Mouse (Mus musculus): Measurements from ENCODE around the gene Afdn. TPM values are rescaled to one million over a fixed set of nuclear protein-coding genes. Genes with fewer than 3 reads are reported as not detected.
A peak's percentile ranks its signal among the peaks of the same experiment; 100 is the strongest.
"Not testable (repeated sequence)": the region's sequence is repeated elsewhere in the genome, so short reads cannot be mapped to it uniquely, and the experiment has no call there.

The Afdn gene
- total RNA-seq, 4 experiments from 2014 or later, result 67.5 to 117 (median 80.3) TPM

- DNase-seq, result no peak
Observed at GRCm38 (mm10) chr17:13879731-13880130, 119.4 kb downstream of the Afdn start.

DNA sequence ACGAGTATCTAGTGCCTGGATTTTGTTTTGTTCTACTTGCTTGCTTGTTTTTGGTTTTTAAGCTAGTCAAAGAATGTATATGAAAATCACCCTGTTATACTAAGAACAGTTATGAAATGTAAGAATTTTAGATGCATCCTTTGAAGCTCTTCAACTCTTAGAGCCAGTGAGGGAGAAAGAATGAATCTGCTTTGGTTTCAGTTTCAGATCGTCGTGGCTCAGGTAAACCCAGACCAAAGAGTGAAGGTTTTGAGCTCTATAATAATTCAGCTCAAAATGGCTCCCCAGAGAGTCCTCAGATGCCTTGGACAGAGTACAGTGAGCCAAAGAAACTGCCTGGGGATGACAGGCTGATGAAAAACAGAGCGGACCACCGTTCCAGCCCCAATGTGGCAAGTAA, 123.2 kb downstream of the Afdn start:
- no peak for DNase-seq

DNA sequence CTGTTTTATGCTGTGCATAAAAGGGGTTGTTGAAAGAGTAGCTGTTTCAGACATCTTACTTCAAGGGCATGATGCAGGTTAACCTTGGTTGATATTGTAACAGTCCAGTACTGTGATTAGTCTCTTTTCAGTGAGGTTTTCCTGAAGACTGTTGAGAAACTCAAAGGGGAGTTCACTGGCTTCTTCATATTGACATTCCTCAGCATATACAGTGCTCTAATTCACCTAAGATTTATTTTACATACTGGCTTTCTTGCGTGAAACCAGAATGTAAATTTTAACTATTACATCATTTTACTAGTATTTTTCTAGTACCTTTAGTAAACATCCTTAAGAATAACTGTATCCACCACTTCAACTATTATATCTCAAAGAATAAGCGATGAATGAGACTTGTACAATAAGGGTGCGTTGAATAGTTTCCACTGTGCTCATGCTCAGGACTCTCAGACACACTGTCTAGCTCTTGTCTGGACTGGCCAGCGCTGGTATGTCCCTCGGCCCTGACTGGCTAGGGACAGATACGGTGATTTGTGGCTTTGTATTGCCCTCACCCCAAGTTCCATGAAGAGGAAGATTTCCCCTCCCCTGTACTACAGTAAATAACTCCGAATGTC, 129.6 kb downstream of the Afdn start:
- no peak for DNase-seq

DNA sequence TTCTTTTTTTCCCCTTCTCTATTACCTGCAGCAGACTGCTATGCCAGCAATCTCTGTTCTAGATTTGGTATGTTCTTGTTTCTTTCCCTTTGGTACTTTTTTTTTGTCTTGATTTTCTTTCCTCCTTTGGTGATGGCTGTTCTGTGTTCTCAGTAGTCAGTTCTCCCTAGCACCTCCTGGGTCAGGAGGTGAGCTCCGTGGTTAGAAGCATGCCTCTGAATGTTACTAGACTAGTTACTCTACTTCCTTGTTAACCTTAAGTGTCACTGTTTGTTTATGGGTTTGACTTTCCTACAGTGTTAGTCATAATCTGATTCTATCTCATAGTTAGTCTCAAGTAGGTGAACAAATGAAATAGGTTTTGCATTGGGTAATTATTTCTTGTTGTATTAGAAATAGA, 130.6 kb downstream of the Afdn start:
- DNase-seq, result no peak

- no peak for DNase-seq
Observed at GRCm38 (mm10) chr17:13898838-13899237, 138.5 kb downstream of the Afdn start.

DNA sequence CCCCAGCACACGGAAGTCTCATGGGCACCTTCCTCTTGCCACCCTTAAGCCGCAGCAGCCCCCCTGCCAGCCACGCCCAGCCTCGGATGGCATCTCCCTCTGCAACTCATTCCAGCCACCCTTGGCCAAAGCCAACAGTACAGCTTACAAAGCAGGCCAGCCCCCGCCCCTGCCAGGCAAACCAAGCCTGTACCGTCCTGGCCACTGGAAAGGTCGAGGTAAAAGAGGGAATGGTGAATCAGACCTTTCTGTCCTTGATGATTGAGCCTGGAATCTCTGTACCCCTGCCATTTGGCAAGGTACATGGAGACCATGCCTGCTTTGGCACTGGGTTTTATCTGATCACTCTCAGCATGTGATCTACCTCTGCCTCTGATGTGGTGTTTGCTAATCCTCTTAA, 138.9 kb downstream of the Afdn start:
- peak; percentile 69 for DNase-seq

DNA sequence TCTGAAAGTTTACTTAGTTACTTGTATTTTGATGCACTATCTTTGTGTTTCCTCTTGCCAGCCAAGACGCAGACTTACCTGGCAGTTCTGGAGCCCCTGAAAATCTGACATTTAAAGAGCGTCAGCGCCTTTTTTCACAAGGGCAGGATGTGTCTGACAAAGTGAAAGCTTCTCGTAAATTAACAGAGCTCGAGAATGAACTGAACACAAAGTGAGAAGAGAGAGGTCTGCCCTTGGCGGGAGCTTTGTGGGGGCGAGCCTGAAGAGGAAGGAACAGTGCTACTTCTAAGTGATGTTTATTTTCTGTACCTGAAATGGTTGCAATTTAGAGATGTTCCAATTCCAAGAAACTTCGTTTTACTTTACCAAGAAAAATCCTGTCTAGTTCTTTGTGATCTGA, 143.5 kb downstream of the Afdn start:
- DNase-seq, result no peak

GRCm38 (mm10) chr17:13907082-13907481, 146.7 kb downstream of the Afdn start:
- no peak for DNase-seq

- DNase-seq, result no peak
Observed at GRCm38 (mm10) chr17:13907681-13908080, 147.3 kb downstream of the Afdn start.

DNA sequence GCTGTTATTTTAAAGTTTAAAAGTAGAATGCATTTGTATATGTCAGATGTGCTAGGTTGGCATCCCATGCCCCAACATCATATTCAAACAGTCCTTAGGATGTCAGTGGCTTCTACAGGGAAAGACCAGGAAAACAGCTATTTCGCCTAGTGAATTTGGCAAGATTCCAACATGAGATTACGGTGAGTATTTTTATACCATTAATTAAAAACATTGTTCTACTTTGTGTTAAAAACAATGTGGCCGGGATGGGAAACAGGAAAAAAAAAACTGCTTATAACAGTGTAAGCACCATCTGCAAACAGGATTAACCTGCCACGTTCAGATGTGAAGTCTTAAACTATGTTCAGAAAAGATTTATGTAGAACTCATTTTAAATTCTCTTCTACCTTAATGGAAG, 153.6 kb downstream of the Afdn start:
- DNase-seq, result no peak

DNA sequence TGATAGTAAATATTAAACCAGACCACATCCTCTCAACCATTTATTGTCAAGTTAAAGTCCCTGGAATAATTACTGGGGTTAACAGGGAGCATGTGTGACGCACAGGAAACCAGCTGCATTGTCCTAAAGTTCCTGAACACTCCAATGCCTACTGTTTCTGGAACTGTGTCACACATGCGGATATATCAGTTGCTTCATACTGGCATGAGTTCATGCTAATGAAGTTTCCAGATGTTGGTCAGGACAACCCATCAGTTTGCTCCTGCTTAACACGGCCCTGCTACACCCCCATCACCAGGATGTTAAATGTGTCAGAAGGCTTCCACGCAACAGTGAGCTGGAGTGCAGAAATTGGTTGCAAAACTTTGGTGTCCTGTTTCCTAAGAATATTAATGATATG, 154.2 kb downstream of the Afdn start:
- DNase-seq, result no peak

- DNase-seq, result no peak
Observed at GRCm38 (mm10) chr17:13920771-13921170, 160.4 kb downstream of the Afdn start.

- DNase-seq, result peak; percentile 45
Observed at GRCm38 (mm10) chr17:13923418-13923817, 163.1 kb downstream of the Afdn start.

DNA sequence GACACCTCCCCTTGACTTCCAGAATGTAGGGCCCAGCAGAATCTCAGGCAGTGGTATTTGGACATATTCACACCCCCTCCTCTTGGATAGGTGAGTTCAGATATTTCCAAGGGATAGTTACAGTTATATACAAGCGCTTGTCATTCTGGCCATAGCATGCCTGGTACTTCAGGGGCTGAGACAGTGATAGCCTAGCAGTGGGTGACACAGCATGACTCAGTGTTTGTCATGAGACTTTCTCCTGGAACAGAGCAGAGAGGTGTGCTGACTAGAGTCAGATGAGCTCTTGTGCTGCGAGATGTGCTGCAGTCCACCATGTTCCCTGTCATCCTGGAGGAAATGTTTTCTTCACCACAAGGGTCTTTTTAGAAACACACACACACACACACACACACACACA, 164.2 kb downstream of the Afdn start:
- DNase-seq, result no peak

- no peak for DNase-seq
Observed at GRCm38 (mm10) chr17:13925931-13926330, 165.6 kb downstream of the Afdn start.

GRCm38 (mm10) chr17:13930421-13930820, 170.1 kb downstream of the Afdn start:
- DNase-seq, result no peak

DNA sequence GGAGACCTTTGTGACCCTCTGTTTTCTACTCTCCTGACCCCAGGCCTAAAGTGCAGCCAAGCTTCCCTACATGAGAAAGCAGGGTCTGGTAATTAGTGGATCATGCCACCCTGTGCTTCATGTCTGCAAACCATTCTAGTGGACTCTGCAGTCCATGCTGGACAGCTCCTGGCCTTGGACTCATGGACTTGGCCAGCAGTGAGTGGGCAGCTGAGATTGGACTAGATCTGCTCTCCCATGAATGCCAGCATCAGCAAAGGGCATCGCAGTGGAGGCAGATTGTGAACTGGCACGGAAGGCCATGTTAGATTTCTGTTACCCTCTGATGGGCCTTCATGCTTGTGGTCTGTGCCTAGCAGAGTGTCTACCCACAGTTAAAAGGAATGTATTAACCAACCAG, 175.0 kb downstream of the Afdn start:
- not testable (repeated sequence) for DNase-seq

DNA sequence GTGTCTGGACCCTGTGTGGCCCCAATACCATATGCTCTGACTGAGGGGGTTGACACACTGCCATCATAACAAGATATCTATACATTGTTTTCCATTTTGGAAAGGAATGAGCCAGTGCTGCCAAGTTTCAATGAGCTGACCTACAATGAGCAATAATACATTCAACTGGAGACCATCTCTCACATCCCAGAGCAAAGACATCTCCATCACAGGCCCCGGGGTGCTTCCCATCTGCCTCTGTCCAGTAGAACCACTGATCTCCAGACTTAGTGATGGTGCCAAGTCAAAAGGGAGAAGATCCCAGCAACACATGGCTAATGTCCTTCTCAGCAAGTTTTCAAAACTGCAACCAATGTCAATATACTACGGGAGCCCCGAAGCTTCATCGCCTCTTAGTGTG, 177.4 kb downstream of the Afdn start:
- DNase-seq, result no peak

GRCm38 (mm10) chr17:13938652-13939051, 178.3 kb downstream of the Afdn start:
- no peak for DNase-seq

GRCm38 (mm10) chr17:13939231-13939630, 178.9 kb downstream of the Afdn start:
- DNase-seq, result not testable (repeated sequence)

DNA sequence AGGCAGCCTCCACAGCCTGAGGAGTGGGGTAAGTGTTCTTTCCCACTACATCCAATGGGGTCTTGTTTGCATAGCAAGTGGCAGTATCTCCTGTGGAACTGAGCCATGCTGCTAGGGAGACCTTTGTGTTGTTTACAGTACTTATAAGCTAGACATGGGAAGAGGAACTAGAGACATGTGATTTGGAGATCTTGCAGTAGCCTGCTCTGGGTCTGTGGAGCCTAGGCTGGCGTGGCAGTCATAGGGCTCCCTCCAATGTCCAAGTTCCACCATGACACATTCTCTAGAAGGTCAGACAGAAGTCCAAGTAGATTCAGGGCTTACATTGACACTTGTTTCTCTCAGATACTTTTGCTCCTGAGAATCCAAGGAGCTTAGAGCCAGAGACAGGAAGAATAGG, 180.1 kb downstream of the Afdn start:
- no peak for DNase-seq

GRCm38 (mm10) chr17:13948073-13948472, 187.7 kb downstream of the Afdn start, which contains the start of gene Gm7168:
TSS of gene Gm7168 (plus strand) at chr17:13948373.
- not testable (repeated sequence) for DNase-seq

GRCm38 (mm10) chr17:13951570-13951969, 191.2 kb downstream of the Afdn start:
- DNase-seq, result not testable (repeated sequence)
